Mouse (Mus musculus) small intestine, adult 2 months (tissue): ENCODE results near the gene Pdcd6ip.

ENCODE experiments used
- CTCF ChIP-seq: fragments of 200-500 bp; IDR thresholded peaks from 2 replicates; pipeline ENCODE4 v1.5.1; 2012; ENCODE audit warnings: low read depth, mild to moderate bottlenecking, control low read depth, inconsistent platforms, low read length, moderate library complexity, mixed read lengths; ENCODE audit not compliant: insufficient replicate concordance, insufficient read length; ENCODE audit errors: extremely low read depth
- POLR2A ChIP-seq: fragments of 200-500 bp; IDR thresholded peaks from 2 replicates; pipeline ENCODE4 v1.6.1; 2012; ENCODE audit warnings: low read depth, mild to moderate bottlenecking, control low read depth, inconsistent platforms, low read length, moderate library complexity

DNA sequence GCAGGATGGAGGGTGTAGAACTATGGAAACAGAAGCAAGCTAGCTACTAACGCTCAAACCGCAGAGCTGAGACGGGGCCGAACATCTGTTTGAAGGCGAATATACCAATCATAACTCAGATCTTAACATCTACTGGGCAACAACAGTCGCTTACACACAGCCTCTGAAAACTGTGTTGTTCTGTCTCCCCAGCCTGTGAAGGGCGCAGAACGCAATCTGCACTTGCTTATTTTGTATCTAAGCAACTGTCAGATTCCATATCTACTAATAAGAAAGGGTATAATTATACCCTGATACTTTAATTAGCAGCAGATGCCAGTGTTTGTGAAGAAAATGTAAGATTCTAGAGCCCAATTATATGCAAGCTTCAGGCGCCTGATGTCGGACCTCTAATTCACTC is 81.3 kb downstream of the Pdcd6ip start:
- TF ChIP-seq POLR2A (no peak), CTCF (no peak)
